Mouse (Mus musculus): Measurements from ENCODE around the gene Chchd3. TPM values are rescaled to one million over a fixed set of nuclear protein-coding genes. Genes with fewer than 3 reads are reported as not detected.
A peak's percentile ranks its signal among the peaks of the same experiment; 100 is the strongest.

Chchd3 gene
- polyA plus RNA-seq, 1 experiment from 2014 or later: 115 TPM

DNA sequence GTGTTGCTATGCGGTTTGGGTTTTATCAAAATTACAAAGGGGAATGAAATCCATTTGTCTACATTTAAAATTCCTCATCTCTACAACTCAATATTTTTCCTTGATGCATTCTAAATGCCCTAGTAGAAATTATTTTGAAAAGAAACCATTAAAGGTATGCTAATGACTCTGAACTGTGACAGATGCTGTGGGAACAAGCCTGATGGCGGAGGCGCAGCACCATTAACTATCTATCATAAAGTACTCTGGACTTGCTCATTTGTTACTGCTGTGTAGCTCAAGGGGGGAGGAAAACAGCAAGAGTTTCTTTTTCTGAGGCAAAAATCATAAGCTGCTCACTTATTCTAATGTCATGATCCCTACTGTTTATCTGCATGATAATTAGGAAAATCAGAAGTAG, 110.4 kb downstream of the Chchd3 start:
- Histone ChIP-seq H3K4me3 (no peak overlapping the region), H3K36me3 (no peaks in the 10 kb centered on the region), H3K27ac (no peak overlapping the region), H3K27me3 (replicated peaks) (no peaks in the 10 kb centered on the region), H3K4me2 (replicated peaks) (no peak overlapping the region), H3K9ac (no peak overlapping the region), H3K4me1 (no peaks in the 10 kb centered on the region), H3K9me3 (no peaks in the 10 kb centered on the region)
- 71% methylated on average over 3 of the region's 3 CpGs for WGBS
- ATAC-seq (ENCODE audit: low FRiP score, low read depth): no peak

- Histone ChIP-seq H3K4me3 (no peak overlapping the region), H3K36me3 (no peaks in the 10 kb centered on the region), H3K27me3 (replicated peaks) (no peaks in the 10 kb centered on the region), H3K27ac (no peak overlapping the region), H3K4me1 (no peaks in the 10 kb centered on the region), H3K9ac (no peak overlapping the region), H3K9me3 (no peaks in the 10 kb centered on the region), H3K4me2 (replicated peaks) (no peak overlapping the region)
- WGBS: 66% methylated on average over 6 of the region's 6 CpGs
- no peak for ATAC-seq (ENCODE audit: low FRiP score, low read depth)
These were observed 112.8 kb downstream of the Chchd3 start for GRCm38 (mm10) chr6:32947225-32947624.

GRCm38 (mm10) chr6:32944956-32945355, 115.1 kb downstream of the Chchd3 start:
- WGBS: 88% methylated on average over 1 of the region's 1 CpGs

GRCm38 (mm10) chr6:32943651-32944050, 116.4 kb downstream of the Chchd3 start:
- H3K4me3 ChIP-seq: no peak overlapping the region
- H3K4me2 ChIP-seq (replicated peaks): no peak overlapping the region
- no peak overlapping the region for H3K9ac ChIP-seq
- 0 out of 2 replicates have a peak, but pooled peaks cover 4% of the 10 kb centered on the region for H3K4me1 ChIP-seq
- no peak for ATAC-seq (ENCODE audit: low FRiP score, low read depth)
- no peaks in the 10 kb centered on the region for H3K27me3 ChIP-seq (replicated peaks)
- no peak overlapping the region for H3K27ac ChIP-seq
- H3K36me3 ChIP-seq: no peaks in the 10 kb centered on the region
- 91% methylated on average over 4 of the region's 4 CpGs for WGBS
- H3K9me3 ChIP-seq: no peaks in the 10 kb centered on the region

More at GRCm38 (mm10) chr6:32944956-32945355, 115.1 kb downstream of the Chchd3 start:
- Histone ChIP-seq H3K4me3 (no peak overlapping the region), H3K4me2 (replicated peaks) (no peak overlapping the region), H3K36me3 (no peaks in the 10 kb centered on the region), H3K4me1 (0 out of 2 replicates have a peak, but pooled peaks cover 4% of the 10 kb centered on the region), H3K9ac (no peak overlapping the region), H3K27ac (no peak overlapping the region), H3K27me3 (replicated peaks) (no peaks in the 10 kb centered on the region), H3K9me3 (no peaks in the 10 kb centered on the region)
- no peak for ATAC-seq (ENCODE audit: low FRiP score, low read depth)

DNA sequence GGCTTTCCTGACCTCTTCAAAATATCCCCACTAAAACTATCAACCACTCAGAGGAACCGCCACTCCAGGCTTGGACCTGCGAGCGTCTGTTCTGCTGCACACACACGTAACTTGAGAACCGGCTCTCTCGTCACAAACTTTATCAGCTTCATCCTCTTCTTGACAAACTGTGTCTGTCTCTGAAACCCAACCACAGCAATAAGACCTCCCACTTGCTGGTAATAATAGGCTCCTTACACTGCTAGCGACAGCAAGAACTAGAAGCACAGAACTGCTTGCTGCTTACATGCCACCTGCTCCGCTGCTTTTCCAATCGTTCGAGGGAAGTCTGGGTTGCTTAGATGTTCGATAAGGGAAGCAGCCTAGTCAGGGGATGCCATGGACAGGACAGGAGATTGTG, 119.8 kb downstream of the Chchd3 start:
- 61% methylated on average over 11 of the region's 11 CpGs for WGBS
- no peaks in the 10 kb centered on the region for H3K27me3 ChIP-seq (replicated peaks)
- no peak overlapping the region for H3K4me2 ChIP-seq (replicated peaks)
- H3K4me1 ChIP-seq: 0 out of 2 replicates have a peak, but pooled peaks cover 4% of the 10 kb centered on the region
- no peaks in the 10 kb centered on the region for H3K36me3 ChIP-seq
- H3K4me3 ChIP-seq: no peak overlapping the region
- H3K9ac ChIP-seq: no peak overlapping the region
- no peaks in the 10 kb centered on the region for H3K9me3 ChIP-seq
- no peak overlapping the region for H3K27ac ChIP-seq
- ATAC-seq (ENCODE audit: low FRiP score, low read depth): no peak

DNA sequence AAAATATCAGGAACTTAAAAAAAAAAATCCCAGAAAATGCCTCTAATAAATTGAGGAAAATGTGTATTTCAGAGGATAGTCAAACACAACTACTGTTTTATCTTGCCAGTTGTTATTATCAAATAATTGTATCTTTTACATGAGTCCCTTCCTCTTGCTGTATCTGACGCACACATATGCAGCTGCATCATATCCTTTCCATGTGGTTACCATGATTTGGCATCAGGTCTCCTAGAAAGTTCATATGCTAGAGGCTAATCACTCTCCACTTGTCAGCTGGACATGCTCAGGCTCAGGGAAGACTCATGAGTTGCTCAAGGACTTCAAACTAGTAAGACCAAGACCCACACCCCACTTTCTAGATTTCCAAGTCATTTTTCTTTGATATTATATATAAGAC, 122.4 kb downstream of the Chchd3 start:
- Histone ChIP-seq H3K9me3 (no peaks in the 10 kb centered on the region), H3K4me1 (0 out of 2 replicates have a peak, but pooled peaks cover 4% of the 10 kb centered on the region), H3K27me3 (replicated peaks) (no peaks in the 10 kb centered on the region), H3K9ac (no peak overlapping the region), H3K4me2 (replicated peaks) (no peak overlapping the region), H3K27ac (no peak overlapping the region), H3K4me3 (no peak overlapping the region), H3K36me3 (no peaks in the 10 kb centered on the region)
- WGBS: 85% methylated on average over 1 of the region's 1 CpGs
- no peak for ATAC-seq (ENCODE audit: low FRiP score, low read depth)

DNA sequence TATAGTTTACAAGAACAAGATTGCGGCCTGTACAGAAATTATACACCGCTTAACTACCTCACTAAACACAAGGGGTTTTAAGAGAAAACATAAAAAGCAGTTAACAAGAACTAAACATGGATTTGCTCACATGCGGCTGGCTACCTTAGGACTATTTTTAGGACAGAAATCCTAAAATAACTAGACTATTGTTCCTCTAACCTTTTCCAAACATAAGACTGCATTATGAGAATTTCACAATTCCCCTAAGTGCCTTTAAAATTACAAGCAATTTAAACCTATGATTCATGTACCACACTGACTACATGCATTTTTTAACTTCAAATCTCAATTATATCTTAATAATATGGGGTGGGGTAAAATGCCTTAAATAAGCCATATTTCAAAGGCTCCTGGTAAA, 123.3 kb downstream of the Chchd3 start:
- WGBS: 28% methylated on average over 3 of the region's 3 CpGs
- no peaks in the 10 kb centered on the region for H3K9me3 ChIP-seq
- H3K36me3 ChIP-seq: no peaks in the 10 kb centered on the region
- H3K4me1 ChIP-seq: peaks cover 4% of the 10 kb centered on the region; the same call in 1 of the 2 replicates
- H3K27ac ChIP-seq: no peak overlapping the region
- no peak overlapping the region for H3K4me2 ChIP-seq (replicated peaks)
- H3K27me3 ChIP-seq (replicated peaks): no peaks in the 10 kb centered on the region
- H3K4me3 ChIP-seq: no peak overlapping the region
- ATAC-seq (ENCODE audit: low FRiP score, low read depth): no peak
- H3K9ac ChIP-seq: no peak overlapping the region

GRCm38 (mm10) chr6:32936365-32936764, 123.7 kb downstream of the Chchd3 start:
- Histone ChIP-seq H3K27me3 (replicated peaks) (no peaks in the 10 kb centered on the region), H3K36me3 (no peaks in the 10 kb centered on the region), H3K4me1 (peaks cover 6% of the 10 kb centered on the region; the same call in 1 of the 2 replicates), H3K4me3 (no peak overlapping the region), H3K4me2 (replicated peaks) (no peak overlapping the region), H3K9me3 (no peaks in the 10 kb centered on the region), H3K27ac (no peak overlapping the region), H3K9ac (no peak overlapping the region)
- ATAC-seq (ENCODE audit: low FRiP score, low read depth): no peak
- 27% methylated on average over 2 of the region's 2 CpGs for WGBS

GRCm38 (mm10) chr6:32935576-32935975, 124.5 kb downstream of the Chchd3 start:
- H3K4me1 ChIP-seq: peaks cover 7% of the 10 kb centered on the region; the same call in 1 of the 2 replicates
- ATAC-seq (ENCODE audit: low FRiP score, low read depth): no peak
- WGBS: 83% methylated on average over 5 of the region's 5 CpGs
- no peak overlapping the region for H3K9ac ChIP-seq
- no peak overlapping the region for H3K4me2 ChIP-seq (replicated peaks)
- no peak overlapping the region for H3K4me3 ChIP-seq
- H3K9me3 ChIP-seq: no peaks in the 10 kb centered on the region
- no peak overlapping the region for H3K27ac ChIP-seq
- no peaks in the 10 kb centered on the region for H3K36me3 ChIP-seq
- H3K27me3 ChIP-seq (replicated peaks): no peaks in the 10 kb centered on the region

GRCm38 (mm10) chr6:32931106-32931770, 128.8 kb downstream of the Chchd3 start:
- Histone ChIP-seq H3K9ac (0 out of 2 replicates have a peak overlapping the region, but pooled peaks have one; percentile 9), H3K27ac (no peak overlapping the region), H3K36me3 (no peaks in the 10 kb centered on the region), H3K27me3 (replicated peaks) (no peaks in the 10 kb centered on the region), H3K9me3 (no peaks in the 10 kb centered on the region), H3K4me3 (no peak overlapping the region), H3K4me1 (peaks cover 5% of the 10 kb centered on the region; the same call in 1 of the 2 replicates), H3K4me2 (replicated peaks) (peak overlapping the region; percentile 21; the same call in 1 of the 2 replicates)
- WGBS: 19% methylated on average over 11 of the region's 11 CpGs
- ATAC-seq (ENCODE audit: low FRiP score, low read depth): no peak

- no peaks in the 10 kb centered on the region for H3K27me3 ChIP-seq (replicated peaks)
- no peak overlapping the region for H3K9ac ChIP-seq
- no peaks in the 10 kb centered on the region for H3K9me3 ChIP-seq
- H3K4me3 ChIP-seq: no peak overlapping the region
- no peak for ATAC-seq (ENCODE audit: low FRiP score, low read depth)
- no peaks in the 10 kb centered on the region; the same call in 1 of the 2 replicates for H3K36me3 ChIP-seq
- H3K4me2 ChIP-seq (replicated peaks): no peak overlapping the region
- WGBS: 85% methylated on average over 1 of the region's 1 CpGs
- H3K4me1 ChIP-seq: no peaks in the 10 kb centered on the region
- no peak overlapping the region for H3K27ac ChIP-seq
These were observed 137.7 kb downstream of the Chchd3 start for GRCm38 (mm10) chr6:32922391-32922790.

- WGBS: 80% methylated on average over 2 of the region's 2 CpGs
- H3K9ac ChIP-seq: no peak overlapping the region
- no peak overlapping the region for H3K27ac ChIP-seq
- H3K4me2 ChIP-seq (replicated peaks): no peak overlapping the region
- no peak overlapping the region for H3K4me3 ChIP-seq
- no peaks in the 10 kb centered on the region; the same call in 1 of the 2 replicates for H3K36me3 ChIP-seq
- no peaks in the 10 kb centered on the region for H3K27me3 ChIP-seq (replicated peaks)
- no peaks in the 10 kb centered on the region for H3K4me1 ChIP-seq
- no peak for ATAC-seq (ENCODE audit: low FRiP score, low read depth)
- H3K9me3 ChIP-seq: no peaks in the 10 kb centered on the region
These were observed 140.0 kb downstream of the Chchd3 start for GRCm38 (mm10) chr6:32920091-32920490.

DNA sequence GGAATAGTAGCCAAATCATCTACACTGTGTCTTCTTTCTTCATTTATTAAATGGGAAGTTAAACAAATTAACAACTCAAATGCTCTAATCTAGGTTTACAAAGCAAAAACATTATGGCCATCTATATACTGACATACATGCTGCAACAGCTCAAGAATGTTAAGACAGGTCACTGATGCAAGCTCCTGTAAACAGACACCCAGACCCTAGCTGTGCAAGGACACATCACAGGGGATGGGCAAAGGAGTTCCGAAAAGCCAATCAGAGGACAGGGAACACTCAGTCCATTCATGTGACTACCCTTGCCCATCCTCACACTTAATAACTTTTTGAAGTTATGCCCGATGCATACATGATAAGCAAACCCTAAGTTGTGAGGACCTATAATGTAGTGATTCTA, 149.4 kb downstream of the Chchd3 start:
- H3K36me3 ChIP-seq: no peaks in the 10 kb centered on the region
- no peak overlapping the region for H3K9ac ChIP-seq
- ATAC-seq (ENCODE audit: low FRiP score, low read depth): no peak
- H3K27ac ChIP-seq: no peak overlapping the region
- no peak overlapping the region for H3K4me2 ChIP-seq (replicated peaks)
- no peaks in the 10 kb centered on the region for H3K9me3 ChIP-seq
- no peak overlapping the region for H3K4me3 ChIP-seq
- no peaks in the 10 kb centered on the region for H3K27me3 ChIP-seq (replicated peaks)
- no peaks in the 10 kb centered on the region for H3K4me1 ChIP-seq
- 97% methylated on average over 2 of the region's 2 CpGs for whole genome bisulfite sequencing

All from neural tube, embryonic 12.5 days (tissue).